Mouse (Mus musculus): Measurements from ENCODE around the gene Pcsk7. TPM values are rescaled to one million over a fixed set of nuclear protein-coding genes. Genes with fewer than 3 reads are reported as not detected.

Pcsk7 gene
- polyA plus RNA-seq, 1 experiment, result 32.0 TPM

DNA sequence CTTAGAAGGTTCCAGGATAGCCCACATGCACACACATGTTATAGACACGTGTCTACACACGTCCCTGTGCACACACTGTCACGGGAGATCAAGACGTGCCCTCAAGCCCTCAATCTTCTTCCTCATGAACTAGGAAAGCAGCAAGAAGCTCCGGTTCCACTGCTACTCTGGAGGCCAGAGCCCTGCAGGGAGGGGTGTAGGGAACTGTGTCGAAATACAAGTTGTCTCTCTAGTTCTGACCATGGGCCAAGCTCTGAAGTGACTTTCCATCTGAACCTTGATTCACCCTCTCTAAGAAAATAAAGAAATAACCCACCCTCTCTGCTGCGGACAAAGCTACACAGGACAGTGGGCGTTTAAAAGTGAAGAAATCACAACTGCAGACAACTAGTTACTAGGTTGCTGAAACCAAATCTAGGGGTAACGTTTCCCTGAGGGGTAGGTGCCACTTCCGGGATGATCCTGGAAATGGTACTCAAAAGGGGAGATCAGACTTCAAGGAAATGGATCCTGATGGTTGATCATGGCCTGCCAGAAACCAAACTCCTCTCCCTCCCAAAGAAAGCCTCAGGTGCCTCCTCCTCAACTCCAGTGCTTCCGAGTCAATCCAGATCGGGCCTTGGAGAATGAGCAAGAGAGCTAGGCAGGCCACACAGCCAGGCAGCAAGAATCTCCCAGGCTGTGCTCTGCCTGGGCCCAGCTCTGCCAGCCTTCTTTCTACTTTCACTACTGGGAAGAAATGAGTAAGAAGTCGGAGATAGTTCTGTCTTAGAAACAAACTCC, 47.4 kb downstream of the Pcsk7 start:
- peak overlapping the region; percentile 91 for H3K4me3 ChIP-seq (ENCODE audit: insufficient read depth, low read depth, low read length)
- DNase-seq, result peak; percentile 37
- peaks cover 10% of the 10 kb centered on the region for H3K4me1 ChIP-seq (ENCODE audit: control insufficient read depth, insufficient read depth, low read length)
- H3K36me3 ChIP-seq (ENCODE audit: control insufficient read depth, insufficient read depth, low read length), result no peaks in the 10 kb centered on the region; the same call in none of the 2 replicates
- H3K27ac ChIP-seq (ENCODE audit: insufficient read depth, low read depth, low read length), result peak overlapping the region; percentile 84
- H3K27me3 ChIP-seq (replicated peaks; ENCODE audit: control insufficient read depth, insufficient read depth, low read length), result no peaks in the 10 kb centered on the region
- 12% methylated on average over 13 of the region's 13 CpGs for WGBS
- TF ChIP-seq POLR2A (IDR thresholded peaks at IDR 0.05; ENCODE audit: low read depth, low read length), result no peak
- no peak for TF ChIP-seq CTCF (conservative IDR thresholded peaks at IDR 0.05; ENCODE audit: insufficient read depth, insufficient read length, low read depth, low read length)

DNA sequence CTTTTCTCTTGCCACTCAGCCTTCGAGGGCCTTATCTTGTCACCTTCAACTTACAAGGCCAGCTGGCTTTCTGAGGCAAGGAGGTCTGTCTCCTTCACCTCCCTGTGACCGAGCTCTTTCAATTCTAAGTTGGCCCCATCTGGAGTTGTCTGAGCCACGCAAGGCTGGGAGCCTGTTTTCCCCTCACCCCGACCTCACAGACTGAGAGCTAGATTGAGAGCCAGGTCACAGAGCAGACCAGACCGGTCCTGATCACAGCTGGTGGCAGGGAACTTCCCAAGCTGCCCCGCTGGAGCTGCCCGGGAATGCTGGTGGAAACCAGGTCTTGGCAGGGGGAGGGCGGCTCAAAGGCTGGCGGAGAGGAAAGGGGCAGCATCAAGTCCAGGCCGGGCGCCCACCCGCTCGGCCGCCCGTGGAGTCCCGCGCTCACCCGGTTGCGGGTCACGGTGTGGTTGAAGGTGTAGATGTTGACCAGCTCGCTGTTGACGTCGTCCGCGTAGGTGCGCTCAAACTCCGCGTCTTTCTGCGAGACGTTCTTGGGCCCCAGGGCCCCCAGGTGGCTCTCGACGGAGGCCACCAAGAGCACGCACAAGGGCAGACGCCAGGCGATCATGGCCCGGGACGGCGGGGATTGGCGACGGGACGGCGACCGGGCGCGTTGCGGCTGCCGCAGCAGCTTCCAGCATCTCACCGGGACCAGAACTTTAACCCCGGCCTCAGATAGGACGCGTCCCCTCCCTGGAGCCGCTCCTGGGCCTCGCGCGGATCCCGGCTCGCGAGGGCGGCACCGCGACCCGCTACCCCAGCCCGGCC, 48.2 kb downstream of the Pcsk7 start:
- Histone ChIP-seq H3K27ac (ENCODE audit: insufficient read depth, low read depth, low read length) (peak overlapping the region; percentile 84), H3K4me1 (ENCODE audit: control insufficient read depth, insufficient read depth, low read length) (peaks cover 10% of the 10 kb centered on the region), H3K27me3 (replicated peaks; ENCODE audit: control insufficient read depth, insufficient read depth, low read length) (no peaks in the 10 kb centered on the region), H3K4me3 (ENCODE audit: insufficient read depth, low read depth, low read length) (peak overlapping the region; percentile 91), H3K36me3 (ENCODE audit: control insufficient read depth, insufficient read depth, low read length) (no peaks in the 10 kb centered on the region; the same call in none of the 2 replicates)
- TF ChIP-seq POLR2A (IDR thresholded peaks at IDR 0.05; ENCODE audit: low read depth, low read length) (no peak), CTCF (conservative IDR thresholded peaks at IDR 0.05; ENCODE audit: insufficient read depth, insufficient read length, low read depth, low read length) (no peak)
- peak; percentile 75 for DNase-seq
- under 1% methylated on average over 63 of the region's 63 CpGs for WGBS

DNA sequence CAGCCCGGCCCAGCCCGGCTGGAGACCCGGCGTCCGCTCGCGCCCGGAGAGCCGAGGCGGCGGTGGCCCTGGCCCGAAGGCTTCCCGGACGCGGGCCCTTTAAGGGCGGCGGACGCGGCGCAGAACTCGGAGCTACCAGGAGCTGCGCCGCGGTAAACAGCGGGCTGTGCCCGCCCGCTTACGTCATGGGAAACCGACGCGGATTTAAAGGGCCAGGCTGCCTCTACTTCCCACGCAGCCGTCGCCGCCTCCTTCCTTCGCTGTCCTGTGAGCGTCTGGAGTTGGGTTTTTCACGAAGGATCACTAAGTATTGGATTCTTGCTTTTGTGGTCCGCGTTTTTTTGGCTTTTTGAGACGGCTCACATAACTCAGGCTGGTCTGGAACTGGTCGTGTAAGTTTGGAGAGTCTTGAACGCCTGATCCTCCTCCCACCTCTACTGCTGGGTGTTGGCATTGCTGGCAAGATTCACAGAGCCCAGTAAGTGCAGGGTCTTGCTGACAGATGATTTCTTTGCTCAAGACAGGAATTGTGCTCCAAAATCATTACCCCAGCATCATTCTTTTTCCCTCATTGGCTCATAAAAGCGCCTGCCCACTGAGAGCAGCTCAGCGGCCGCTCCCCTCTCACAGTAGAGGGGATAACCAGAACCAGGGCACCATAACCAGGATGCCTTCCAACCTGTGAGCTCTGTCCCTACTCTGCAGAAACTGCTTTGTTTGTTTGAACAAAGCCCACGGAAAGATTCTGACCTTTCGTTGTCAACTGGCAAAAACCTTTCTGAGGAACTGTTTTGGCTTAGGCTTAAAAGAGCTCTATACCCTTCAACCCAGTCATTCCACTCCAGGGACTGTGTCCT, 49.0 kb downstream of the Pcsk7 start, which contains the start of gene Sidt2:
Sidt2 (minus strand) TSS at position 152 of the 857 bp plus-strand sequence.
- 1% methylated on average over 48 of the region's 48 CpGs for WGBS
- no peaks in the 10 kb centered on the region for H3K27me3 ChIP-seq (replicated peaks; ENCODE audit: control insufficient read depth, insufficient read depth, low read length)
- H3K4me3 ChIP-seq (ENCODE audit: insufficient read depth, low read depth, low read length), result peak within 1 kb of the TSS; percentile 91
- no peaks in the 10 kb centered on the region; the same call in none of the 2 replicates for H3K36me3 ChIP-seq (ENCODE audit: control insufficient read depth, insufficient read depth, low read length)
- TF ChIP-seq POLR2A (IDR thresholded peaks at IDR 0.05; ENCODE audit: low read depth, low read length) (no peak), CTCF (conservative IDR thresholded peaks at IDR 0.05; ENCODE audit: insufficient read depth, insufficient read length, low read depth, low read length) (0 out of 2 replicates have a peak, but pooled peaks have one; percentile 11)
- peak; percentile 94 for DNase-seq
- peaks cover 10% of the 10 kb centered on the region for H3K4me1 ChIP-seq (ENCODE audit: control insufficient read depth, insufficient read depth, low read length)
- peak within 1 kb of the TSS; percentile 84 for H3K27ac ChIP-seq (ENCODE audit: insufficient read depth, low read depth, low read length)

DNA sequence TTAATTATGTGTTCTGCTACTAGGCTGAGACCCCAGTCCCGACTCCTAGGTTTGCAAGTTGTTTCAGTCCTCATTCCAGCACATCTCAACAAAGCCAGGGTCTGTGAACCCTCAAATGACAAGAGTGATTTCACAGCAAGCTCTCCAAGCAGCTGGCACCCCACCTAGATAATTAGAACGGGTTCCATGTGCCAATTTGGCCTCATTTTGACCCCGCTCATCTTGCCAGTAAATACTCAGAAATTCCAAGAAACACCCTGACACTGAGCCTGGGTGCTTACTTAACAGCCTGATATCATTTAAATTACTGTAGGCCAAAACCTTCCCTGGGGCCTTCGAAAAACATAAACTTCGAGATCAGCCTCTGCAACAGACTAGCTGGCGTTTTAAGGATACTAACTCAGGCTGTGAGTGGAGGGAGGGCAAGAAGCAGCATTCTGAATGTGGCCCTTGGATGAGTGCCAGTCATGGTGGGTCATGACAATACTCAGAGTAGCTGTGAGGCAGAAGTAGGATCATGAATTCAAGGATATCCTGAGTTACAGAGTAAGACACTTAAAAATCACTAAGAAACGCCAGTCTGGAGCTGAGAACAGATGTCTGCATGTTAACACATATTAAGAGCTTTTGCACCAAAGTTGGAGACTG, 51.9 kb downstream of the Pcsk7 start:
- TF ChIP-seq POLR2A (IDR thresholded peaks at IDR 0.05; ENCODE audit: low read depth, low read length) (no peak), CTCF (conservative IDR thresholded peaks at IDR 0.05; ENCODE audit: insufficient read depth, insufficient read length, low read depth, low read length) (no peak)
- Histone ChIP-seq H3K36me3 (ENCODE audit: control insufficient read depth, insufficient read depth, low read length) (no peaks in the 10 kb centered on the region), H3K4me1 (ENCODE audit: control insufficient read depth, insufficient read depth, low read length) (peaks cover 8% of the 10 kb centered on the region), H3K27me3 (replicated peaks; ENCODE audit: control insufficient read depth, insufficient read depth, low read length) (no peaks in the 10 kb centered on the region), H3K27ac (ENCODE audit: insufficient read depth, low read depth, low read length) (no peak overlapping the region), H3K4me3 (ENCODE audit: insufficient read depth, low read depth, low read length) (no peak overlapping the region)
- DNase-seq, result peak; percentile 34
- whole genome bisulfite sequencing, result 50% methylated on average over 7 of the region's 7 CpGs

DNA sequence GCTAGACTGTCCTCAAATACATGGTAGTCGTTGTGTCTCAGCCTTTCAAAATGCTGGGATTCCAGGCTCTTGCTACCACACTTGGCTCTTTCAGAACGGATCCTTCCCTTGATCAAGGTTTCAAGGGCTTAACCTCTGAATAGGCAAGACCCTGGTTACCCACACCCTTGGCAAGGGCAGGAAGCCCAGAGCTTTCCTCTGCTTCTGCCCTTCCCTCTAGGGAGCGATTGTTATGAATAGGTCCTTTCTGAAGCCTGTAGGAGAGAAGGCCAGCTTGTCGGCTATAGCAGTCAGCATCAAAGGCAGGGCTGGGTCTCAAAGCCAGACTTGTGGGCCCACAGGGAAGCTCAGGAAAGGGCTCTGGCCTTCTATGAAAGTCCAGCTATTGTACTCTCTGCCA, 52.6 kb downstream of the Pcsk7 start:
- H3K27me3 ChIP-seq (replicated peaks; ENCODE audit: control insufficient read depth, insufficient read depth, low read length), result no peaks in the 10 kb centered on the region
- TF ChIP-seq POLR2A (IDR thresholded peaks at IDR 0.05; ENCODE audit: low read depth, low read length), result no peak
- no peak for TF ChIP-seq CTCF (conservative IDR thresholded peaks at IDR 0.05; ENCODE audit: insufficient read depth, insufficient read length, low read depth, low read length)
- H3K4me1 ChIP-seq (ENCODE audit: control insufficient read depth, insufficient read depth, low read length), result peaks cover under 1% of the 10 kb centered on the region; the same call in 1 of the 2 replicates
- H3K4me3 ChIP-seq (ENCODE audit: insufficient read depth, low read depth, low read length), result no peak overlapping the region
- no peak overlapping the region for H3K27ac ChIP-seq (ENCODE audit: insufficient read depth, low read depth, low read length)
- no peak for DNase-seq
- no peaks in the 10 kb centered on the region for H3K36me3 ChIP-seq (ENCODE audit: control insufficient read depth, insufficient read depth, low read length)
- 60% methylated on average over 4 of the region's 4 CpGs for WGBS

DNA sequence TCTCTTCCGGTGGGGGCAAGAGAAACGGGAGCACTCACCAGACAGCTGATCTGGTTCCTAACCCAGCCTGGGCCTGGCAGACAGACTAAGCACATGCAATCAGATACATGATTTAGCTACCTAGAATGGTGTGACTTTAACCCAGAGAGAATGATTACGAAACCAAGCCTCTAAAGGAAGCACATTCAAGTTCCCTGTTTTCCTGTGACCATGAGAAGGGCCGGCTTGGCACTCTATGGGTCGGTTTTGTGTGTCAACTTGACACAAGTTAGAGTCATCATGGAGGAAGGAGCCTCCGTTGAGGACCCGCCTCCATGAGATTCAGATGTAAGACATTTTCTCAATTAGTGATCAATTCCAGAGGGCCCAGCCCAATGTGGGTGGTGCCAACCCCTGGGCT, 53.4 kb downstream of the Pcsk7 start:
- H3K36me3 ChIP-seq (ENCODE audit: control insufficient read depth, insufficient read depth, low read length), result no peaks in the 10 kb centered on the region
- TF ChIP-seq CTCF (conservative IDR thresholded peaks at IDR 0.05; ENCODE audit: insufficient read depth, insufficient read length, low read depth, low read length) (no peak), POLR2A (IDR thresholded peaks at IDR 0.05; ENCODE audit: low read depth, low read length) (no peak)
- no peak overlapping the region for H3K27ac ChIP-seq (ENCODE audit: insufficient read depth, low read depth, low read length)
- H3K4me3 ChIP-seq (ENCODE audit: insufficient read depth, low read depth, low read length), result no peak overlapping the region
- 79% methylated on average over 7 of the region's 7 CpGs for WGBS
- no peaks in the 10 kb centered on the region for H3K27me3 ChIP-seq (replicated peaks; ENCODE audit: control insufficient read depth, insufficient read depth, low read length)
- no peak for DNase-seq
- H3K4me1 ChIP-seq (ENCODE audit: control insufficient read depth, insufficient read depth, low read length), result no peaks in the 10 kb centered on the region; the same call in 1 of the 2 replicates

Data from kidney, adult 2 months (tissue).